Mouse (Mus musculus) cerebellum, adult 2 months (tissue): ENCODE data around the gene 4930562C15Rik.

Source experiments
- CTCF ChIP-seq: fragments of 200-500 bp; IDR thresholded peaks from 2 replicates; pipeline ENCODE4 v1.5.1; 2011; ENCODE audit warnings: low read depth, mild to moderate bottlenecking, control low read depth, low read length, moderate library complexity, borderline replicate concordance; ENCODE audit not compliant: insufficient read depth
- POLR2A ChIP-seq: fragments of 200-500 bp; IDR thresholded peaks from 2 replicates; pipeline ENCODE4 v1.6.1; 2011; ENCODE audit warnings: low read length, control low read depth, borderline replicate concordance; ENCODE audit not compliant: insufficient read depth

DNA sequence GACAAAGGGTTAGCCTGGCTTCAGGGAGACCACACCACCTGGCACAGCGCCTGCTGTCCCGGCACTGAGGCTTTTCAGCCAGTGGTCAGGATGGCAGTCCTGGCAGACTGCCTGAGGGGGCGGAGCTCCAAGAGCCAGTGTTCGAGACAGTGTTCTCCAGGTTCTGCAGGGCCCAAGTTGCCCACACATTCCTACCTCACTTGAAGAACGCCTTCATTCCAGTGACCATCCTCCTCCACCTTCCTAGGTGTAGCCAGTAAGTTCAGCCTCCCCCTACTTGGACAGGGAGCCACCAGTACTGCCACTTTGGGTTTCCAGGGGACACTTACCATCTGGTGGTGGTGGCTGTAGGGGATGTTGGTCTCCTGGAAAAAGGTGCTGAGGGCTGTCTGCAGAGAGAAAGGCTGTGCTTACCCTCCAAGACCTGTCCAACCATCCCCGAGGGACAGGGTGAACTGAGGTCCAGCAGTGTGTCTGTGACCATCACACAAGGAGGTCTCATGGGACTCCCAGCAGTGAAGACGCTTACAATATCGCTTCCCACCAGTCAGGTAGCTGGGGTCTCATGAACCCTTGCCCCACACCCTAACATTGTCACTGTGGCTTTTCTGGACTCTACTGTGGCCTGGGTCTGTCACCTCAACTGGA lies 40.9 kb downstream of the 4930562C15Rik start:
- TF ChIP-seq POLR2A (no peak), CTCF (no peak)
